Mouse (Mus musculus): Measurements from ENCODE around the gene Tcf3. TPM values are rescaled to one million over a fixed set of nuclear protein-coding genes. Genes with fewer than 3 reads are reported as not detected.

The Tcf3 gene
- polyA plus RNA-seq, 1 experiment from 2014 or later, result 183 TPM

DNA sequence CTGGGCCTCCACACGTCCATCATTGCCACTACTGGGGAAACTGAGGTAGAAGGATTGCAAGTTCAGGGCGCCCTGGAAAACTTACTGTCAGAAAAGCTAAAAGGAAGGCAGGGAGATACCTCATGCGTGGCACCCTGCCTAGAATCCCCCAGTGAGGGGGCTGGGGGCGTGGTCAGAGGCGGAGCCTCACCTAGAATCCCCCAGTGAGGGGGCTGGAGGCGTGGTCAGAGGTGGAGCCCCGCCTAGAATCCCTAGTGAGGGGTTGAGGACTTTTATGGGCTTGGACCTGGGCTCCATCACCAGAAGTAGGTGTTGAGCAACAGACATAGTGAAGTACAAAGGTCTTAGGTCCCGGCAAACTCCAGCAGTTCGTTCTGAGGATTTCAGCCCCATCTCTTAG, 2.8 kb upstream of the Tcf3 start:
- Histone ChIP-seq H3K9me3 (no peaks in the 10 kb centered on the region), H3K4me1 (peaks cover 20% of the 10 kb centered on the region), H3K4me2 (no peak overlapping the region), H3K4me3 (no peak overlapping the region), H3K27ac (0 out of 2 replicates have a peak overlapping the region, but pooled peaks have one; percentile 1), H3K9ac (peak overlapping the region; percentile 51; the same call in 1 of the 2 replicates), H3K27me3 (peaks cover 5% of the 10 kb centered on the region; the same call in 1 of the 2 replicates), H3K36me3 (no peaks in the 10 kb centered on the region)
- 14% methylated on average over 9 of the region's 9 CpGs for WGBS
- ATAC-seq (ENCODE audit: insufficient number of reproducible peaks, insufficient read depth, low FRiP score, low TSS enrichment, low read depth), result no peak

DNA sequence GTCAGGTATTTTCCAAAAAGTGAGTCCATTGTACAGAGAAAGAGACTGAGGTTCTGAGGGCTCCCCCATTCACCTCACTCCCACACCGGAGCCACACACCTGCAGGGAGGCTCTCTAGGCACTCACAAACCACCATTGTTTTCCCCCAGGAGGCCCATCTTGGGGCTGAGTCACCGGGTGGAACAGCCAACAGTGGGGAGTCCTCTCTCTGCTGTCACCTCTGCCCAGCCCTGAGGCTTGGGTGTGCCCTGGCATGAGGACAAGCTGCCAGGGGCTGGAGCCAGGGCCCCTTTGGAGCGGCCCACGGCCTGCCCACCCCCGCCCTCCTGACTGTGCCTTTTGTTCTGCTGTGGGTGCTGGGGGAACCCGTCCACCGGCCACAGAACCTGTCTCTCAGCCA, 2.3 kb upstream of the Tcf3 start:
- Histone ChIP-seq H3K36me3 (peaks cover 3% of the 10 kb centered on the region; the same call in 1 of the 2 replicates), H3K9me3 (no peaks in the 10 kb centered on the region), H3K4me1 (peaks cover 25% of the 10 kb centered on the region), H3K9ac (peak overlapping the region; percentile 51; the same call in 1 of the 2 replicates), H3K4me2 (no peak overlapping the region), H3K4me3 (no peak overlapping the region), H3K27me3 (peaks cover 5% of the 10 kb centered on the region; the same call in 1 of the 2 replicates), H3K27ac (0 out of 2 replicates have a peak overlapping the region, but pooled peaks have one; percentile 1)
- ATAC-seq (ENCODE audit: insufficient number of reproducible peaks, insufficient read depth, low FRiP score, low TSS enrichment, low read depth), result no peak
- WGBS, result 41% methylated on average over 7 of the region's 7 CpGs

- H3K27ac ChIP-seq, result no peak overlapping the region
- no peak overlapping the region for H3K4me2 ChIP-seq
- peaks cover 28% of the 10 kb centered on the region for H3K4me1 ChIP-seq
- no peak overlapping the region for H3K9ac ChIP-seq
- no peak for ATAC-seq (ENCODE audit: insufficient number of reproducible peaks, insufficient read depth, low FRiP score, low TSS enrichment, low read depth)
- peaks cover 5% of the 10 kb centered on the region; the same call in 1 of the 2 replicates for H3K27me3 ChIP-seq
- WGBS, result 77% methylated on average over 3 of the region's 3 CpGs
- no peak overlapping the region for H3K4me3 ChIP-seq
- H3K9me3 ChIP-seq, result no peaks in the 10 kb centered on the region
- peaks cover 12% of the 10 kb centered on the region for H3K36me3 ChIP-seq
Observed at GRCm38 (mm10) chr10:80434823-80435222, 1.4 kb upstream of the Tcf3 start.

DNA sequence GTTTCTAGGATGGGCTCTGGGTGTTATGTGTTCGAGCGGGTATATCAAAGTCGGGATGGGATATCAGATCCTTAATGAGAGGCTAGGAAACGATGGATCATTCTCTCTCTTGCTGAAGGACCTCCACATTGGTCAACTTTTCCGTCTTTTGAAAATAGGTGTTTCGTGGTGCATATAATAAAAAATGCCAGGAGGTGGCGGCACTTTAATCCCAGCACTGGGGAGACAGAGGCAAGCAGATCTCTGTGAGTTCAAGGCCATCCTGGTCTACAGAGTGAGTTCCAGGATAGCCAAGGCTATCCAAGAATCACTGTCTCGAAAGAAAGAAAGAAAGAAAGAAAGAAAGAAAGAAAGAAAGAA, 766 bp upstream of the Tcf3 start:
- Histone ChIP-seq H3K4me1 (peaks cover 28% of the 10 kb centered on the region), H3K9ac (peak overlapping the region; percentile 21; the same call in 1 of the 2 replicates), H3K4me3 (peak overlapping the region; percentile 91), H3K27ac (peak overlapping the region; percentile 28; the same call in 1 of the 2 replicates), H3K36me3 (peaks cover 19% of the 10 kb centered on the region), H3K27me3 (peaks cover 5% of the 10 kb centered on the region; the same call in 1 of the 2 replicates), H3K4me2 (peak overlapping the region; percentile 90), H3K9me3 (no peaks in the 10 kb centered on the region)
- WGBS, result 14% methylated on average over 8 of the region's 8 CpGs
- no peak for ATAC-seq (ENCODE audit: insufficient number of reproducible peaks, insufficient read depth, low FRiP score, low TSS enrichment, low read depth)

GRCm38 (mm10) chr10:80432936-80433512, 423 bp downstream of the Tcf3 start:
- Histone ChIP-seq H3K36me3 (peaks cover 30% of the 10 kb centered on the region), H3K4me3 (peak overlapping the region; percentile 91), H3K4me2 (peak overlapping the region; percentile 90), H3K9ac (peak overlapping the region; percentile 99), H3K4me1 (peaks cover 28% of the 10 kb centered on the region), H3K27me3 (peaks cover 3% of the 10 kb centered on the region; the same call in 1 of the 2 replicates), H3K27ac (peak overlapping the region; percentile 95), H3K9me3 (no peaks in the 10 kb centered on the region)
- ATAC-seq (ENCODE audit: insufficient number of reproducible peaks, insufficient read depth, low FRiP score, low TSS enrichment, low read depth), result no peak
- 1% methylated on average over 37 of the region's 60 CpGs for WGBS

GRCm38 (mm10) chr10:80432387-80432785, 1.1 kb downstream of the Tcf3 start:
- Histone ChIP-seq H3K36me3 (peaks cover 37% of the 10 kb centered on the region), H3K27ac (peak overlapping the region; percentile 95), H3K27me3 (no peaks in the 10 kb centered on the region), H3K9me3 (no peaks in the 10 kb centered on the region), H3K4me2 (peak overlapping the region; percentile 90), H3K4me3 (peak overlapping the region; percentile 91), H3K4me1 (peaks cover 28% of the 10 kb centered on the region), H3K9ac (peak overlapping the region; percentile 99)
- under 1% methylated on average over 4 of the region's 4 CpGs for WGBS
- ATAC-seq (ENCODE audit: insufficient number of reproducible peaks, insufficient read depth, low FRiP score, low TSS enrichment, low read depth), result no peak

- Histone ChIP-seq H3K4me1 (peaks cover 28% of the 10 kb centered on the region), H3K4me3 (peak overlapping the region; percentile 91), H3K36me3 (peaks cover 43% of the 10 kb centered on the region), H3K27me3 (no peaks in the 10 kb centered on the region), H3K27ac (peak overlapping the region; percentile 95), H3K4me2 (peak overlapping the region; percentile 90), H3K9me3 (no peaks in the 10 kb centered on the region), H3K9ac (peak overlapping the region; percentile 99)
- no peak for ATAC-seq (ENCODE audit: insufficient number of reproducible peaks, insufficient read depth, low FRiP score, low TSS enrichment, low read depth)
- 16% methylated on average over 16 of the region's 16 CpGs for whole genome bisulfite sequencing
Observed at GRCm38 (mm10) chr10:80431570-80432386, 1.7 kb downstream of the Tcf3 start.

DNA sequence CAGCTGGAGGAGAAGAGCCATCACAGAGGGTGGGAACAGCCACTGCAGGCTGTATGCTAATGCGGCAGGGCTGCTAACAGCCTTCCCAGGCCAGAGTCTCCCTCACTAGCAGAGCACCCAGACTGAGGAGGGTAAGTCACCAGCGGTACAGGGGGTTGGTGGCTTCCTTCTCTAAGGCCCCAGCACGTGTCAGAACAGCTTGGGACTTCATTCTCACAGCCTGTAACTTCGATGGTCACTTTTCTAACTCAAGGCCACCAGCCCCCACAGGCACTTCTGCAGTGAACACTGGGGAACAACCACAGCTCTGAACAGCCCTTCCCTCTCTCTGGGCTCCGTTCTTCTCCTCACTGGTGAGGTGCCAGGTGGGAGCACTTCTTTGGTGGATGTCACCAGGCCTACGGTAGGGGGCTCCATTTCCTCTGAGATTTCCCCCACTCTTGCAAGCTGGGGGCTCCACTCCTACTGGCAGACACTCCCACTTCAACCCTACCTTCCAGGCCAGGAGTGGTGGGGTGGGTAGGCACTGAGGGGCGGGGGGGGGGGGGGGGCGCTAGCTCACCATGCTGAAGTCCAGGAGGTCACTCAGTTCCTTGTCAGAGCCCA, 3.0 kb downstream of the Tcf3 start:
- ATAC-seq (ENCODE audit: insufficient number of reproducible peaks, insufficient read depth, low FRiP score, low TSS enrichment, low read depth), result no peak
- peaks cover 56% of the 10 kb centered on the region for H3K36me3 ChIP-seq
- peak overlapping the region; percentile 91; the same call in 1 of the 2 replicates for H3K4me3 ChIP-seq
- no peaks in the 10 kb centered on the region for H3K27me3 ChIP-seq
- H3K9me3 ChIP-seq, result no peaks in the 10 kb centered on the region
- H3K4me1 ChIP-seq, result peaks cover 19% of the 10 kb centered on the region
- 68% methylated on average over 8 of the region's 8 CpGs for WGBS
- 0 out of 2 replicates have a peak overlapping the region, but pooled peaks have one; percentile 7 for H3K9ac ChIP-seq
- no peak overlapping the region for H3K27ac ChIP-seq
- H3K4me2 ChIP-seq, result peak overlapping the region; percentile 90

GRCm38 (mm10) chr10:80429800-80430199, 3.6 kb downstream of the Tcf3 start:
- ATAC-seq (ENCODE audit: insufficient number of reproducible peaks, insufficient read depth, low FRiP score, low TSS enrichment, low read depth), result no peak
- peak overlapping the region; percentile 21; the same call in 1 of the 2 replicates for H3K9ac ChIP-seq
- no peak overlapping the region for H3K27ac ChIP-seq
- no peaks in the 10 kb centered on the region for H3K9me3 ChIP-seq
- peaks cover 17% of the 10 kb centered on the region for H3K4me1 ChIP-seq
- 78% methylated on average over 8 of the region's 8 CpGs for WGBS
- no peak overlapping the region for H3K4me2 ChIP-seq
- peaks cover 63% of the 10 kb centered on the region for H3K36me3 ChIP-seq
- no peak overlapping the region for H3K4me3 ChIP-seq
- no peaks in the 10 kb centered on the region for H3K27me3 ChIP-seq

DNA sequence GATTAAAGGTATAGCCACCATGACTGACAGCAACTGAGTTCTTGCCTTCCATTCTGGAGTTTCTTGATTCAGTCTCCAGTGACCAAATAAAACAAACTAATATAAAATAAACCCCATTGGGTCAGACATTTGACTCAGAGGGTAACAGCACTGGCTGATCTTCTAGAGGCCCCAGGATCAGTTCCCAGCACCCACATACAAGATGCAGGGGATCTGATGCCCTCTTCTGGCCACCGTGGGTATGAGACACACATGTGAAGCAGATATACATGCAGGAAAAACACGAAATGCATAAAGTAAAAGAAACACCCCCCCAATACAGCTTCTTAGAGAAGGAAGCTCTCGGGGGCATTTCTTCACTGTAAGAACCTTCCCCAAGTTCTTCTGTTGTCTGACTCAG, 8.4 kb downstream of the Tcf3 start:
- Histone ChIP-seq H3K4me3 (no peak overlapping the region), H3K36me3 (peaks cover 99% of the 10 kb centered on the region), H3K9me3 (no peaks in the 10 kb centered on the region), H3K4me2 (no peak overlapping the region), H3K9ac (no peak overlapping the region), H3K27me3 (no peaks in the 10 kb centered on the region), H3K4me1 (no peaks in the 10 kb centered on the region), H3K27ac (no peak overlapping the region)
- 94% methylated on average over 3 of the region's 3 CpGs for WGBS
- ATAC-seq (ENCODE audit: insufficient number of reproducible peaks, insufficient read depth, low FRiP score, low TSS enrichment, low read depth), result no peak

DNA sequence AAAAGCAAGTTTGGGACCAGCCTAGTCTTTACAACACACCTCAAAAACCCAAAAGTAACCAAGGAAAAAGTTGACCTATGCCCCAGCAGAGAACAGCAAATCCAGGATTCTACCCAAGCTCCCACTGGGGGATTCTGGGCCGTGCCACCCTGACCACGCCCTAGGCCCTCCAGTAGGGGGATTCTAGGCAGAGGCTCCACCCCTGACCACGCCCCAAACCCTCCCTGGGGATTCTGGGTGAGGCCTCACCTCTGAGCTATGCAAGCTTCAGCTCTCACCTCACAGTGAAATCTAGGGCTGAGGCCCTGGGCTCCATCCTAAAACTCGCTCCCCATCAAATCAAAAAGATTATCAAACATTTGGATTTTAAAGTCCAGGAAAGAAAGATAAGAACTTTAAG, 9.9 kb downstream of the Tcf3 start:
- Histone ChIP-seq H3K4me3 (no peak overlapping the region), H3K27ac (no peak overlapping the region), H3K36me3 (peaks cover 99% of the 10 kb centered on the region), H3K4me2 (no peak overlapping the region), H3K9ac (no peak overlapping the region), H3K9me3 (no peaks in the 10 kb centered on the region), H3K4me1 (peaks cover 8% of the 10 kb centered on the region; the same call in 1 of the 2 replicates), H3K27me3 (no peaks in the 10 kb centered on the region)
- no peak for ATAC-seq (ENCODE audit: insufficient number of reproducible peaks, insufficient read depth, low FRiP score, low TSS enrichment, low read depth)
- 58% methylated on average over 4 of the region's 4 CpGs for WGBS

All from embryonic facial prominence, embryonic 13.5 days (tissue).